Mouse (Mus musculus): ENCODE data around the gene Coa5. TPM values are rescaled to one million over a fixed set of nuclear protein-coding genes. Genes with fewer than 3 reads are reported as not detected.

The Coa5 gene
- total and polyA plus RNA-seq, 3 experiments: 31.4 to 34.5 TPM; not detected in 1

DNA sequence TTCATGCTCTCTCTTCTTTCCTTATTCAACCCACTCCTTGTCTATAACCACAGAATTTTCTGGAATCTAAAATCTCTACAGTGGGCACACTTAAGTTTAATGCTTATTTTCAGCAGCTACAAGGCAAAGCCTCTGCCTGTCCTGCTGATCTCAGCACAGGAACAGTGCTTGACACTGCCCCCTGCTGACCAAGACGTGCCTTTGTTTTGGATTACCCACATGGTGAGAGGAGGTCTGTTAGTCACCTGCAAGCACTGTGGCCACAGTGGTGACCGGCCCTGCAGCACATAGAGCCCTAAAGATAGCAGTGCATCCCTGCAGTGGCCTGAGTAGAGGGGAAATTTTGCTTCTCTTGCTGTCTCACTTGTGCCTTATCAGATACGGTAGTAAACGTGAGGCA lies 28.2 kb downstream of the Coa5 start:
- no peaks in the 10 kb centered on the region for H3K9me3 ChIP-seq (replicated peaks; ENCODE audit: insufficient read depth, low read length)
- H3K27ac ChIP-seq (ENCODE audit: control insufficient read depth, low read depth, low read length): no peak overlapping the region
- TF ChIP-seq NELFE (IDR thresholded peaks at IDR 0.05; ENCODE audit: low read depth, low read length) (no peak), UBTF (IDR thresholded peaks at IDR 0.05; ENCODE audit: borderline replicate concordance, insufficient read depth, low read depth, low read length) (no peak), E2F4 (IDR thresholded peaks at IDR 0.05; ENCODE audit: borderline replicate concordance, low read depth, low read length) (no peak), CTCF (IDR thresholded peaks at IDR 0.05 in 2 of 3, conservative IDR thresholded peaks at IDR 0.05 in 1 of 3; ENCODE audit: control insufficient read depth in 1 of 3, insufficient read depth in 1 of 3, low read depth in 2 of 3, low read length in 3 of 3, poor library complexity in 1 of 3, severe bottlenecking in 1 of 3) (peak; percentile 72 to 83 (median 82)), USF2 (IDR thresholded peaks at IDR 0.05; ENCODE audit: borderline replicate concordance in 1 of 2, insufficient read depth in 1 of 2, low read depth in 1 of 2, low read length in 2 of 2) (no peak), ETS1 (IDR thresholded peaks at IDR 0.05; ENCODE audit: low read depth, low read length) (no peak), ZKSCAN1 (IDR thresholded peaks at IDR 0.05; ENCODE audit: low read depth, low read length) (no peak), RCOR1 (IDR thresholded peaks at IDR 0.05; ENCODE audit: low read depth, low read length) (no peak), USF1 (IDR thresholded peaks at IDR 0.05; ENCODE audit: low read depth, low read length) (no peak), CHD2 (IDR thresholded peaks at IDR 0.05; ENCODE audit: low read length) (no peak), POLR2A (IDR thresholded peaks at IDR 0.05; ENCODE audit: control insufficient read depth in 1 of 2, insufficient read depth in 1 of 2, low read depth in 1 of 2, low read length in 2 of 2, poor library complexity in 1 of 2) (no peak), MXI1 (IDR thresholded peaks at IDR 0.05; ENCODE audit: low read depth, low read length) (no peak), NRF1 (IDR thresholded peaks at IDR 0.05; ENCODE audit: insufficient read depth, low read depth, low read length, poor library complexity, severe bottlenecking) (no peak), CHD1 (IDR thresholded peaks at IDR 0.05; ENCODE audit: low read depth, low read length) (no peak), SMC3 (IDR thresholded peaks at IDR 0.05; ENCODE audit: low read depth, low read length) (peak; percentile 92), MAFK (IDR thresholded peaks at IDR 0.05; ENCODE audit: borderline replicate concordance, low read depth, low read length) (0 out of 2 replicates have a peak, but pooled peaks have one; percentile 48), RAD21 (IDR thresholded peaks at IDR 0.05; ENCODE audit: low read depth, low read length) (peak; percentile 61), HCFC1 (IDR thresholded peaks at IDR 0.05; ENCODE audit: low read depth, low read length) (no peak), MAX (IDR thresholded peaks at IDR 0.05; ENCODE audit: low read length) (no peak), ZNF384 (IDR thresholded peaks at IDR 0.05; ENCODE audit: low read depth, low read length) (no peak), ZC3H11A (IDR thresholded peaks at IDR 0.05; ENCODE audit: low read depth, low read length) (peak; percentile 53), EP300 (IDR thresholded peaks at IDR 0.05; ENCODE audit: low read depth in 1 of 2, low read length in 2 of 2) (no peak), TAL1 (IDR thresholded peaks at IDR 0.05; ENCODE audit: low read length) (no peak), SIN3A (IDR thresholded peaks at IDR 0.05; ENCODE audit: low read length) (no peak), MYC (IDR thresholded peaks at IDR 0.05; ENCODE audit: low read depth, low read length) (no peak), POLR2AphosphoS2 (IDR thresholded peaks at IDR 0.05; ENCODE audit: low read length) (no peak), BHLHE40 (IDR thresholded peaks at IDR 0.05; ENCODE audit: borderline replicate concordance, low read depth, low read length) (no peak), ELF1 (IDR thresholded peaks at IDR 0.05; ENCODE audit: low read depth, low read length) (no peak), POLR2AphosphoS5 (IDR thresholded peaks at IDR 0.05; ENCODE audit: borderline replicate concordance, low read depth, low read length) (no peak), MEF2A (IDR thresholded peaks at IDR 0.05; ENCODE audit: extremely low read depth, insufficient replicate concordance, low read depth, low read length, poor library complexity, severe bottlenecking) (no peak), TCF12 (IDR thresholded peaks at IDR 0.05; ENCODE audit: low read depth, low read length) (no peak), GABPA (IDR thresholded peaks at IDR 0.05; ENCODE audit: low read depth, low read length) (no peak), MAZ (IDR thresholded peaks at IDR 0.05; ENCODE audit: low read depth, low read length) (no peak)
- H3K4me3 ChIP-seq (ENCODE audit: control insufficient read depth in 1 of 2, insufficient read depth in 1 of 2, low read depth in 2 of 2, low read length in 2 of 2): no peak overlapping the region
- no peaks in the 10 kb centered on the region for H3K27me3 ChIP-seq (ENCODE audit: control insufficient read depth in 1 of 2, insufficient read depth in 2 of 2, low read length in 2 of 2)
- DNase-seq (ENCODE audit: low read depth, low spot score): peak; percentile 71
- H3K9ac ChIP-seq (ENCODE audit: control insufficient read depth, low read depth, low read length, poor library complexity, severe bottlenecking): no peak overlapping the region
- H3K36me3 ChIP-seq (ENCODE audit: control insufficient read depth in 1 of 2, insufficient read depth in 2 of 2, low read length in 2 of 2): no peaks in the 10 kb centered on the region
- H3K79me2 ChIP-seq (ENCODE audit: control insufficient read depth, insufficient read depth, low read length, poor library complexity): no peaks in the 10 kb centered on the region
- no peaks in the 10 kb centered on the region for H3K4me1 ChIP-seq (ENCODE audit: control insufficient read depth in 1 of 2, insufficient read depth in 2 of 2, low read length in 2 of 2)

Data from MEL (cell line).